Mouse (Mus musculus) heart, embryonic 14.5 days (tissue): Measurements from ENCODE around the gene Nfil3. TPM values are rescaled to one million over a fixed set of nuclear protein-coding genes. Genes with fewer than 3 reads are reported as not detected.

ENCODE experiments used
- ATAC-seq: fragments of 200-750 bp; cut with Nextera tagmentation; 2 replicates; pipeline ENCODE4 v1.8.0; 2017; ENCODE audit warnings: low read depth, moderate TSS enrichment; ENCODE audit not compliant: insufficient number of reproducible peaks, insufficient read depth, low FRiP score
- H3K27ac ChIP-seq, 2 experiments: fragments of 200-500 bp in 1 of 2; fragments of 300-500 bp in 1 of 2; sonication (generic) in 1 of 2; replicated peaks in 1 of 2; 2 replicates each; pipeline ENCODE4 v1.5.1; 2012 to 2014; ENCODE audit warnings: low read depth in 2 of 2, low read length in 2 of 2, control low read depth in 1 of 2, mild to moderate bottlenecking in 1 of 2, mixed read lengths in 1 of 2; ENCODE audit not compliant: control insufficient read depth in 1 of 2, insufficient read depth in 1 of 2
- H3K27me3 ChIP-seq: fragments of 300-500 bp; sonication (generic); 2 replicates; pipeline ENCODE4 v1.6.1; 2014; ENCODE audit warnings: mild to moderate bottlenecking, low read length, control low read depth; ENCODE audit not compliant: control insufficient read depth, insufficient read depth
- H3K36me3 ChIP-seq: fragments of 300-500 bp; sonication (generic); 2 replicates; pipeline ENCODE4 v1.6.1; 2014; ENCODE audit warnings: mild to moderate bottlenecking, control low read depth, low read length, mixed read lengths; ENCODE audit not compliant: control insufficient read depth, insufficient read depth
- H3K4me1 ChIP-seq, 2 experiments: fragments of 200-500 bp in 1 of 2; fragments of 300-500 bp in 1 of 2; sonication (generic) in 1 of 2; 2 replicates each; pipeline ENCODE4 v1.6.1; 2012 to 2014; ENCODE audit warnings: low read length in 2 of 2, control low read depth in 1 of 2, mixed read lengths in 1 of 2; ENCODE audit not compliant: control insufficient read depth in 2 of 2, insufficient read depth in 2 of 2
- H3K4me2 ChIP-seq: fragments of 300-500 bp; sonication (generic); 2 replicates; pipeline ENCODE4 v1.6.1; 2014; ENCODE audit warnings: mild to moderate bottlenecking, low read length
- H3K4me3 ChIP-seq, 2 experiments: fragments of 200-500 bp in 1 of 2; fragments of 300-500 bp in 1 of 2; sonication (generic) in 1 of 2; 2 replicates each; pipeline ENCODE4 v1.5.1; 2012 to 2014; ENCODE audit warnings: low read length in 2 of 2, mild to moderate bottlenecking in 2 of 2, control low read depth in 1 of 2, low read depth in 1 of 2, moderate library complexity in 1 of 2; ENCODE audit not compliant: control insufficient read depth in 1 of 2, insufficient read depth in 1 of 2
- H3K9ac ChIP-seq: fragments of 300-500 bp; sonication (generic); 2 replicates; pipeline ENCODE4 v1.6.1; 2014; ENCODE audit warnings: mild to moderate bottlenecking, low read length
- H3K9me3 ChIP-seq: fragments of 300-500 bp; sonication (generic); 2 replicates; pipeline ENCODE4 v1.6.1; 2016; ENCODE audit warnings: low read length, control low read depth; ENCODE audit not compliant: control insufficient read depth
- WGBS: fragments of 180-500 bp; shearing (Covaris S2); extraction: QIAGEN DNeasy Blood & Tissue Kit; methylation state at CpG from one replicate; pipeline ENCODE4 v1.1.7; 2014; 5-methylcytosine and 5-hydroxymethylcytosine counted together
- polyA plus RNA-seq: library from polyadenylated mRNA; unstranded; fragments of >200 nt; fragmentation: Nextera tagmentation; extraction: Ambion mirVana; gene quantifications from 2 replicates; pipeline ENCODE4 v1.2.1, GENCODE M21; 2014

Nfil3 gene
- polyA plus RNA-seq, 1 experiment from 2014 or later: 41.0 TPM

DNA sequence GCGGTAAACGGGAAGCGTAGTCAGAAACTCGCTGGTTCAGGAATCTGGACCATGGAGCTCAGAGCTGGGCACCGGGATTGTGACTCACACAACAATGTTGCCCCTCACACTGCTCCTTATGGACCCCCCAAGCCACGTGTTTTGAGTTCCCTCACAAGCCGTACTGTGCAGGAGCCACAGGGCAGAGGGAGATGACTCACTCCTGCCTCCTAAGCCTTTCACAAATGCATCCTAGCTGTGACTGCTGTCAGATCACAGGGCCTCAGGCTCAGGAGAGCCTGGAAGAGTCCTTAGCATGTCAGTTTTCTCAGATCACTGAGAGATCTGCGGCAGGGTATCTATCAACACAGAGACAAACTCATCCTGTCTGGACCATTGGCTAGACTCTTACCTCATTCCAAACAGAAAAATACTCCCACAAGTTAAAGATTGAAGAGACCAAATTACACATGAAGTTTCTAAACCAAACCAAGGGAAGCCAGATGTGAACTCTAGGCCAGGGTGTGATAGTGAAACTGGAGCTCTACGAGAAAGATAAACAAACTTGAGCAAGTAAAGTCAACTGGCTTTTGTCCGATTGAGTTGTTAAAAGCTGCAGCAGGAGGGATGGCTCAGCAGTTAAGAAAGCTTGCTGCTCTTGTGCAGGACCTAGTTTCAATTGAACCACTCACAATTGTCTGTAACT lies 13.5 kb upstream of the Nfil3 start:
- peaks cover 10 to 12% of the 10 kb centered on the region in 2 experiments; a peak in 2 of 4 replicates for H3K4me1 ChIP-seq
- ATAC-seq: no peak
- no peaks in the 10 kb centered on the region for H3K36me3 ChIP-seq
- H3K27ac ChIP-seq: peak overlapping the region in 1 of 2 experiments; percentile 10; a peak in 2 of 4 replicates
- no peak overlapping the region for H3K9ac ChIP-seq
- H3K4me3 ChIP-seq: no peak overlapping the region
- no peak overlapping the region for H3K4me2 ChIP-seq
- 0 out of 2 replicates have a peak, but pooled peaks cover 2% of the 10 kb centered on the region for H3K9me3 ChIP-seq
- 57% methylated on average over 10 of the region's 10 CpGs for whole genome bisulfite sequencing
- H3K27me3 ChIP-seq: no peaks in the 10 kb centered on the region

- WGBS: 57% methylated on average over 9 of the region's 9 CpGs
- no peak overlapping the region for H3K4me2 ChIP-seq
- no peak overlapping the region for H3K9ac ChIP-seq
- peaks cover 15 to 17% of the 10 kb centered on the region in 2 experiments; a peak in 3 of 4 replicates for H3K4me1 ChIP-seq
- H3K4me3 ChIP-seq: no peak overlapping the region
- H3K36me3 ChIP-seq: no peaks in the 10 kb centered on the region
- 0 out of 2 replicates have a peak, but pooled peaks cover 2% of the 10 kb centered on the region for H3K9me3 ChIP-seq
- no peak overlapping the region for H3K27ac ChIP-seq
- no peak for ATAC-seq
- H3K27me3 ChIP-seq: no peaks in the 10 kb centered on the region
These were observed 9.3 kb upstream of the Nfil3 start for GRCm38 (mm10) chr13:52990139-52990538.

DNA sequence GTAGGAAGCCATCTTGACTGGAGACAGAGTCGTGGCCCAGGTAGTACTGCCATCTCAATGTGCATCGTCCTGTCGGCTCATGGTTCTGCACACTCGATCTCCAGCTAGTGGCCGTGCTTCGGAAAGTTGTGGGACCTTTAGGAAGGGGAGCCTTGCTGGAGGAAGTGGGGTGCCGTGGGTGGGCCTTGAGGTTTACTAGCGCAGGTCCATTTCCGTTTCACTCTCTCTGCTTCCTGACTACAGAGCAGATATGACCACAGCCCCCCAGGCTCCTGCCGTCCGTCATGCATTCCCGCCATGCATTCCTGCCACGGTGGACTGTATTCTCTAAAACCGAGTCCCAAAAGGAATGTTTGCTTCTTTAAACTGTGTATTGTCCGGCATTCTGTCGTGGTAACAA lies 8.1 kb upstream of the Nfil3 start:
- Histone ChIP-seq H3K4me2 (no peak overlapping the region), H3K4me3 (no peak overlapping the region), H3K27me3 (no peaks in the 10 kb centered on the region), H3K36me3 (no peaks in the 10 kb centered on the region), H3K4me1 (peaks cover 14 to 15% of the 10 kb centered on the region in 2 experiments; a peak in 3 of 4 replicates), H3K9me3 (0 out of 2 replicates have a peak, but pooled peaks cover 2% of the 10 kb centered on the region), H3K9ac (no peak overlapping the region), H3K27ac (no peak overlapping the region)
- ATAC-seq: no peak
- WGBS: 76% methylated on average over 16 of the region's 16 CpGs

GRCm38 (mm10) chr13:52987880-52988279 lies 7.0 kb upstream of the Nfil3 start:
- Histone ChIP-seq H3K9me3 (no peaks in the 10 kb centered on the region), H3K27me3 (no peaks in the 10 kb centered on the region), H3K9ac (no peak overlapping the region), H3K4me2 (no peak overlapping the region), H3K4me3 (no peak overlapping the region), H3K36me3 (no peaks in the 10 kb centered on the region), H3K4me1 (peaks cover 14 to 15% of the 10 kb centered on the region in 2 experiments; a peak in 3 of 4 replicates), H3K27ac (no peak overlapping the region)
- WGBS: 45% methylated on average over 1 of the region's 1 CpGs
- ATAC-seq: no peak

DNA sequence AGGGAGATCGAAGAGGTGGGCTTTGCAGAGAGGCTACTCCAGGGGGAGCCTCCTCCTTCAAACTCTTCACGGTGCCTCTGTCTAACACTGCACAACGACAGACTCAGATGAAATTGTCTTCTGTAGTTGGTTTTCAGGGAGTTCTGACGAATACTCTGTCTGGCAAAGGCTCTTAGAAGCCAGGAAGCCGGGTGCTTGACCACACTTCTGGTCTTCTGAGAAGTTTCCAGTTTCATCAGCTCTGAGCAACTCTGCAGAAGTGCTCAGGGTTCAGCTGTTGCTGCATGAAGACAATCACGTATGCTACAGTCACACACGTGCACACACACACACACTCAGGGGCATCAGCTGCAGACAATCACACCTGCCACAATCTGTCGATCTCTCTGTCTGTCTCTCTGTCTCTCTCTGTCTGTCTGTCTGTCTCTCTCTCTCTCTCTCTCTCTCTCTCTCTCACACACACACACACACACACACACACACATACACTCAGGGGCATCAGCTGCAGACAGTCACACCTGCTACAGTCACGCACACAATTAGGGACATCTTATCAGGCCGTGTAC lies 5.4 kb upstream of the Nfil3 start:
- 44% methylated on average over 10 of the region's 10 CpGs for WGBS
- no peak for ATAC-seq

DNA sequence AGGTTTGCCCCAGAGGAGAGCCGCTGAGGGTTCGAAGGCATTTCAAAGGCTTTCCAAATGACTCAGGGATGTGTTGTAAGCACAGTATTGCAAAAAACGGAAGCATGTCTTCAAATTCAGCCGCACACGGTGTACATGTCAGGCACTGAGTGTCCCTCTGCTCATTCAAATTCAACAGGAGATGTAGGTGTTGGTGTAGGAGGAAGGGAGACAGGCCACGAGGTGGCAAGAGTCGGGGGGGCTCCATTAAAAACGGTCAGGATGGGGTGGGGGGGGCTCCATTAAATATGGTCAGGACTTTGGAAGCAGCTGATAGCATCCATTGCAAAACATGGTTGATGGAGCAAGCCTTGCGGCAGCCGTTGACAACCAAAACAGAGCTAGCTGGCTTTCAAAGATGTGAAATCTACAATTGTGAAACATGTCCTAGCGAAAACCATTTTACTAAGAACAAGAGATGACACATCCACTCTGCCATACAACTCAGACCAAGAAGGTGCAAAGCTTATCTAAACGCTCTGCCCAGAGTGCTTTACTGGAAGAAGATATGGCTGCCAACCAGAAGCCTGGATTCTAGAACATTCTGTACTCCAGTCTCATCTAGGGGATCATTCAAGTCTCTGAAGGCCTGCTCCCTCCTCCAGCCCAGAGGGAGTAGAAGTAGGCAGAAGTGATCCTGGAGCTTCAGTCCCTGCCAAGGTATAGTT lies 4.8 kb upstream of the Nfil3 start:
- no peak overlapping the region for H3K4me3 ChIP-seq
- H3K9ac ChIP-seq: no peak overlapping the region
- peaks cover 17 to 20% of the 10 kb centered on the region in 2 experiments for H3K4me1 ChIP-seq
- whole genome bisulfite sequencing: 77% methylated on average over 12 of the region's 12 CpGs
- no peak overlapping the region for H3K27ac ChIP-seq
- no peak for ATAC-seq
- no peaks in the 10 kb centered on the region for H3K27me3 ChIP-seq
- no peaks in the 10 kb centered on the region for H3K36me3 ChIP-seq
- no peaks in the 10 kb centered on the region for H3K9me3 ChIP-seq
- H3K4me2 ChIP-seq: no peak overlapping the region

More for the DNA sequence above, 5.4 kb upstream of the Nfil3 start:
- Histone ChIP-seq H3K4me3 (no peak overlapping the region), H3K27ac (no peak overlapping the region), H3K4me2 (no peak overlapping the region), H3K27me3 (no peaks in the 10 kb centered on the region), H3K4me1 (peaks cover 17 to 20% of the 10 kb centered on the region in 2 experiments), H3K36me3 (no peaks in the 10 kb centered on the region), H3K9me3 (no peaks in the 10 kb centered on the region), H3K9ac (no peak overlapping the region)

- Histone ChIP-seq H3K9me3 (no peaks in the 10 kb centered on the region), H3K27ac (no peak overlapping the region), H3K4me3 (peak overlapping the region; percentile 43 to 98), H3K27me3 (no peaks in the 10 kb centered on the region), H3K4me1 (peaks cover 7 to 10% of the 10 kb centered on the region in 2 experiments), H3K36me3 (no peaks in the 10 kb centered on the region), H3K4me2 (peak overlapping the region; percentile 99), H3K9ac (no peak overlapping the region)
- no peak for ATAC-seq
- under 1% methylated on average over 12 of the region's 12 CpGs for WGBS
These were observed 1.8 kb upstream of the Nfil3 start for GRCm38 (mm10) chr13:52982703-52983102.
